Mouse (Mus musculus): ENCODE measurements around the gene Klhl36. TPM values are rescaled to one million over a fixed set of nuclear protein-coding genes. Genes with fewer than 3 reads are reported as not detected.
A peak's percentile ranks its signal among the peaks of the same experiment; 100 is the strongest.

The Klhl36 gene
- polyA plus RNA-seq (2015; fragmentation: Nextera tagmentation; extraction: Ambion mirVana) = 11.4 and 11.6 TPM in 2 replicates

DNA sequence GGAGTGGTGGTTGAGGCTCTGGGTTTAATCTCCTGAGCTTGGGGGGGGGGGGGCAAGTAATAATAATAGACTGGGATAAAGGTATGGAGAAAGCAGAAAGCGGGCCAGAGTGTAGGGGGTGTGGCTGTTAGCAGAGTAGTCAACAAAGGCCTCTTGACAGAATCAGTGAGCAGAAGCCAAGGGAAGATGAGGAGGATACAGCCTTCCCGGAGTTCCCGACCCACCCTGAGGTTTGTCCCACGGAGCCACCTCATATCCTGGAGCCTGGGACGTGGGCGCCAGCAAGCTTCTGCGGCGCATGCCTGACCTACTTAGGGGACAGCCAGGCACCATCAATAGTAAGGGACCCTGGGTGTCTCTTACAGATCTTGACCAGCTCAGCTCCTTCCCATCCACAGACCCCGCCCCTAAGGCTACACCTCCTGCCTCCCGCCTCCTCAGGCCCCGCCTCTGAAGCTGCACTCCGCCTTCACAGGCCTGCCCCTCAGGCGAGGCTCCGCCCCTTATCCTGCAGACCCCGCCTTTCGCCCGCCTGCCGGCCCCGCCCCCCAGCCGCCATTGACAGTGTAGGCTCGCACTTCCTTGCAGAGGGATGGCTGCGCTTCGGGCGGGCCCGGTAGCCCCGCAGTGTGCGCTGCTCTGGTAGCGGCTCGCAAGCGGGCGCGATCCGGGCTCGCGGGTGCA is at the start of gene Klhl36:
Gene Klhl36 (plus strand): TSS at position 561 of the 684 bp plus-strand sequence.
- Histone ChIP-seq H3K4me3 (ENCODE audit: low read depth, low read length) (peak within 1 kb of the TSS; percentile 70), H3K4me2 (replicated peaks; ENCODE audit: low read depth, low read length) (peak within 1 kb of the TSS; percentile 97), H3K27ac (ENCODE audit: low read length) (peak within 1 kb of the TSS; percentile 57), H3K9ac (replicated peaks; ENCODE audit: low read depth) (peak within 1 kb of the TSS; percentile 63), H3K4me1 (ENCODE audit: insufficient read depth, low read depth, low read length) (no peaks in the 10 kb centered on the region), H3K9me3 (ENCODE audit: low read length) (no peaks in the 10 kb centered on the region), H3K36me3 (ENCODE audit: insufficient read depth, low read length) (no peaks in the 10 kb centered on the region), H3K27me3 (replicated peaks; ENCODE audit: insufficient read depth, low read length) (no peaks in the 10 kb centered on the region)
- TF ChIP-seq CTCF (IDR thresholded peaks at IDR 0.05) (no peak), EP300 (IDR thresholded peaks at IDR 0.05) (no peak)
- ATAC-seq (peak; percentile 98), DNase-seq (ENCODE audit: low spot score) (peak; percentile 98)
- WGBS = under 1% methylated on average over 32 of the region's 35 CpGs

GRCm38 (mm10) chr8:119812650-119813431 is 49.2 kb upstream of the Klhl36 start:
- Histone ChIP-seq H3K4me2 (replicated peaks; ENCODE audit: low read depth, low read length) (no peak overlapping the region), H3K9me3 (ENCODE audit: low read length) (no peaks in the 10 kb centered on the region), H3K36me3 (ENCODE audit: insufficient read depth, low read length) (no peaks in the 10 kb centered on the region), H3K4me3 (ENCODE audit: low read depth, low read length) (no peak overlapping the region), H3K9ac (replicated peaks; ENCODE audit: low read depth) (no peak overlapping the region), H3K4me1 (ENCODE audit: insufficient read depth, low read depth, low read length) (peaks cover 4% of the 10 kb centered on the region; the same call in 1 of the 2 replicates), H3K27ac (ENCODE audit: low read length) (0 out of 2 replicates have a peak overlapping the region, but pooled peaks have one; percentile 14), H3K27me3 (replicated peaks; ENCODE audit: insufficient read depth, low read length) (no peaks in the 10 kb centered on the region)
- DNase-seq (ENCODE audit: low spot score) (peak; percentile 79), ATAC-seq (peak; percentile 44)
- WGBS = 54% methylated on average over 12 of the region's 12 CpGs
- TF ChIP-seq EP300 (IDR thresholded peaks at IDR 0.05) (no peak), CTCF (IDR thresholded peaks at IDR 0.05) (no peak)

DNA sequence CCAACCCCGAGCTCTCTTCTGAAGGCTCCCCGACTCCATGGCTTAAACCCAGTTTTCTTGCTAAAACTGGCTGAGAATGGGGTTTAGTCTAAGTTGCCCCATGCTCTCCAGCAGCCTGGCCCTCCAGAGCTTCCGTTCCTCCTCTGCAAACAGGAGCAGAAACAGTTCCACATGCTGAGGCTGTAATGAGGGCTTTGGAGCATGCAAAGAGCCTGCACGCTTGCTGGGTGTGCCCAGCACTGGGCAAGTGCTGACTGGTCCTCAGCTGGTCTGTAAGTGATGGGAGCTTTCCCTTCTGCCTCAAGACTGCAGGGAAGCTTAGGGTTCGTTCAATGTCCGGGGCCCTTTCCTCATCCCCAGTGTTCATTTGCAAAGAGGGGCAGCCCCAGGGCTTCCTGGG is 45.8 kb upstream of the Klhl36 start:
- TF ChIP-seq CTCF (IDR thresholded peaks at IDR 0.05) (no peak), EP300 (IDR thresholded peaks at IDR 0.05) (no peak)
- Histone ChIP-seq H3K27me3 (replicated peaks; ENCODE audit: insufficient read depth, low read length) (no peaks in the 10 kb centered on the region), H3K27ac (ENCODE audit: low read length) (no peak overlapping the region), H3K9me3 (ENCODE audit: low read length) (no peaks in the 10 kb centered on the region), H3K4me1 (ENCODE audit: insufficient read depth, low read depth, low read length) (peaks cover 4% of the 10 kb centered on the region; the same call in 1 of the 2 replicates), H3K36me3 (ENCODE audit: insufficient read depth, low read length) (no peaks in the 10 kb centered on the region), H3K4me2 (replicated peaks; ENCODE audit: low read depth, low read length) (no peak overlapping the region), H3K4me3 (ENCODE audit: low read depth, low read length) (no peak overlapping the region), H3K9ac (replicated peaks; ENCODE audit: low read depth) (no peak overlapping the region)
- DNase-seq (ENCODE audit: low spot score) (no peak), ATAC-seq (no peak)
- 75% methylated on average over 6 of the region's 6 CpGs for WGBS

- H3K4me3 ChIP-seq (ENCODE audit: low read depth, low read length) = no peak overlapping the region
- H3K27ac ChIP-seq (ENCODE audit: low read length) = 0 out of 2 replicates have a peak overlapping the region, but pooled peaks have one; percentile 20
- DNase-seq (ENCODE audit: low spot score) (peak; percentile 53), ATAC-seq (no peak)
- H3K9ac ChIP-seq (replicated peaks; ENCODE audit: low read depth) = no peak overlapping the region
- no peaks in the 10 kb centered on the region for H3K9me3 ChIP-seq (ENCODE audit: low read length)
- peaks cover 4% of the 10 kb centered on the region; the same call in 1 of the 2 replicates for H3K4me1 ChIP-seq (ENCODE audit: insufficient read depth, low read depth, low read length)
- WGBS = 42% methylated on average over 12 of the region's 12 CpGs
- H3K27me3 ChIP-seq (replicated peaks; ENCODE audit: insufficient read depth, low read length) = no peaks in the 10 kb centered on the region
- H3K4me2 ChIP-seq (replicated peaks; ENCODE audit: low read depth, low read length) = no peak overlapping the region
- H3K36me3 ChIP-seq (ENCODE audit: insufficient read depth, low read length) = no peaks in the 10 kb centered on the region
- TF ChIP-seq EP300 (IDR thresholded peaks at IDR 0.05) (no peak), CTCF (IDR thresholded peaks at IDR 0.05) (no peak)
Observed at GRCm38 (mm10) chr8:119817446-119817845, 44.6 kb upstream of the Klhl36 start.

- Histone ChIP-seq H3K27ac (ENCODE audit: low read length) (no peak overlapping the region), H3K9ac (replicated peaks; ENCODE audit: low read depth) (no peak overlapping the region), H3K27me3 (replicated peaks; ENCODE audit: insufficient read depth, low read length) (no peaks in the 10 kb centered on the region), H3K9me3 (ENCODE audit: low read length) (no peaks in the 10 kb centered on the region), H3K36me3 (ENCODE audit: insufficient read depth, low read length) (no peaks in the 10 kb centered on the region), H3K4me3 (ENCODE audit: low read depth, low read length) (no peak overlapping the region), H3K4me2 (replicated peaks; ENCODE audit: low read depth, low read length) (no peak overlapping the region), H3K4me1 (ENCODE audit: insufficient read depth, low read depth, low read length) (no peaks in the 10 kb centered on the region; the same call in 1 of the 2 replicates)
- ATAC-seq = no peak
- no peak for DNase-seq (ENCODE audit: low spot score)
- 80% methylated on average over 7 of the region's 7 CpGs for WGBS
- no peak for TF ChIP-seq EP300 (IDR thresholded peaks at IDR 0.05)
- no peak for TF ChIP-seq CTCF (IDR thresholded peaks at IDR 0.05)
Observed at GRCm38 (mm10) chr8:119819316-119819715, 42.8 kb upstream of the Klhl36 start.

DNA sequence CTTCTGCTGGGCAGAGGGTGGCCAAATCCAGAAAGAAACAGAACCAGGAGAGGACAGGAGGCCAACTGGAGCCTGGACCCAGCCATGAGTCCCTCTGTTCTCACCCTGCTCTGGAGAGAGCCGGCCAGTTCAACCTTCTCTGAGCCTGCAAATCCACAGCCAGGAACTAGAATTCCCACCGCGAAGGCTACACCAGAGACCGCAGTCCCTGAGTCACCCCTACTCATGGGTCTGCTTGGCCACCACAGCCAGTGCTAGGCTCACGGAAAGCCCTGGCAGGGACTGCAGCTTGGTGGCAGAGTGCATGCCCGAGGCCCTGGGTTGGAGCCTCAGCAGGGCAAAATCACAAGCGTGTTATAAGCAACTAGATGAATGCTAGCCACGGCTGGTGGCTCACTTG is 42.1 kb upstream of the Klhl36 start:
- Histone ChIP-seq H3K27ac (ENCODE audit: low read length) (no peak overlapping the region), H3K9me3 (ENCODE audit: low read length) (no peaks in the 10 kb centered on the region), H3K36me3 (ENCODE audit: insufficient read depth, low read length) (no peaks in the 10 kb centered on the region), H3K27me3 (replicated peaks; ENCODE audit: insufficient read depth, low read length) (no peaks in the 10 kb centered on the region), H3K4me1 (ENCODE audit: insufficient read depth, low read depth, low read length) (no peaks in the 10 kb centered on the region; the same call in 1 of the 2 replicates), H3K4me3 (ENCODE audit: low read depth, low read length) (no peak overlapping the region), H3K4me2 (replicated peaks; ENCODE audit: low read depth, low read length) (no peak overlapping the region), H3K9ac (replicated peaks; ENCODE audit: low read depth) (no peak overlapping the region)
- no peak for ATAC-seq
- DNase-seq (ENCODE audit: low spot score) = no peak
- WGBS = 92% methylated on average over 8 of the region's 8 CpGs
- TF ChIP-seq CTCF (IDR thresholded peaks at IDR 0.05) = no peak
- TF ChIP-seq EP300 (IDR thresholded peaks at IDR 0.05) = no peak

All from lung, postnatal 0 days (tissue).